Mouse (Mus musculus) frontal cortex, postnatal 36 days (tissue): ENCODE measurements at regions not wholly inside any gene's neighbourhood (a gene's known extent, or its start where the extent isn't known, plus 50 kb on each side); places are given as distances from the start of the nearest gene placed in this dataset.

ENCODE experiments used
- DNase-seq, 2 experiments: peaks; one replicate each; pipeline ENCODE4 v3.0.0; 2022; ENCODE audit warnings: low spot score in 2 of 2

DNA sequence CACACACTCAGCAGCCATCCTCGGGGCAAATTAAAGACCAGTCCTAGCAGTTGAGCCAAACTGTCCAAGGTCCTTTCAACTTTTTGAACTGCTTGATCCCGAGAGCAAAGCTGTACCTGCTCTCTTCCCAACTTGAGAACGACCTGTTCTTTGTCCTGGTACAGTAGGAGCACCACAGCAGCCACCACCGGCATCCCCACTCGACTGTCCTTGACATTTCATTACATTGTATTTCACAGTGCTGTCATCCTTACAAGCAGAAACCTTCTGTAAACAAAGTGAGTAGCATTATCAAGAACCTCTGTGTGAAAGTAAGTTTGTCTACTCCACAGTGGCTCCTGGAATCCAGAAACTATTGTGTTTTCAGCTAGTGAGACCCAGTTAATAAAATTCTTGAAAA is 240.2 kb upstream of the Zfp462 start:
- DNase-seq, result no peak

DNA sequence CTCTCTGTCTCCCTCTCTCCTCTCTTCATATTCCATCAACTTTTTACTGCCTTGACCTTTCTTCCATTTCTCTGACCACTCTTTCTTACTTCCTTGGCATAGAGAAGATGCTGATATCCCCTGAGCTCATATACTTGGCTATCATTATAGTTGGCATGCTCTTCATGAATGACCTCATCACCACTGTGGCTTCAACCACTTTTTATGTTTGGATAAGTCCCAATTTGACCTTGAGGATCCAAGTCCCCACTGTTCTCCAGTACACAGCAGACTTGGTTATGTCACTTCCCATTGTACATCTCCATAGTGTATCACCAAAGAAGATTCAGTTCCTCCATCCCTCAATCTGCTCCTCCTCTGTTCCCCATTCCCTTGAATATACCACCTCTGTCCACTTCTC is 235.1 kb upstream of the Zfp462 start:
- DNase-seq, result no peak

DNA sequence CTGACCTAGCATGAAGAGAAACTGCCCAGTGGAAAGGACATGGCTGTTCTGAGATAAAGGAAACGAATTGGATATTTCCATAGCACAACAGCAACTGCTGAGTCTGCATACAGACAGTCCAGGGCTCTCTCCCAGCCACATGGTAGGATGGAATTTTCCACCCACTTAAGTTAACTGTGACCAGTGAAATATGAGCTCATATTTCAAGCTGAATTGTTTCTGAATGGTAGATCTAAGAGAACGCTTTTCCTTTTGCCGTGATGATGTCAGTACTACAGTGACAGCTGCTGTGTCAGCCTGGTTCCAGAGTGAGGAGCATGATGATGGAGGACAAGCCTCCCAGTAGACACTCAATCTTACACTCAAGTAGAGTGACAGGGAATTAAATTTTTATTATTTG is 231.9 kb upstream of the Zfp462 start:
- DNase-seq, result no peak

DNA sequence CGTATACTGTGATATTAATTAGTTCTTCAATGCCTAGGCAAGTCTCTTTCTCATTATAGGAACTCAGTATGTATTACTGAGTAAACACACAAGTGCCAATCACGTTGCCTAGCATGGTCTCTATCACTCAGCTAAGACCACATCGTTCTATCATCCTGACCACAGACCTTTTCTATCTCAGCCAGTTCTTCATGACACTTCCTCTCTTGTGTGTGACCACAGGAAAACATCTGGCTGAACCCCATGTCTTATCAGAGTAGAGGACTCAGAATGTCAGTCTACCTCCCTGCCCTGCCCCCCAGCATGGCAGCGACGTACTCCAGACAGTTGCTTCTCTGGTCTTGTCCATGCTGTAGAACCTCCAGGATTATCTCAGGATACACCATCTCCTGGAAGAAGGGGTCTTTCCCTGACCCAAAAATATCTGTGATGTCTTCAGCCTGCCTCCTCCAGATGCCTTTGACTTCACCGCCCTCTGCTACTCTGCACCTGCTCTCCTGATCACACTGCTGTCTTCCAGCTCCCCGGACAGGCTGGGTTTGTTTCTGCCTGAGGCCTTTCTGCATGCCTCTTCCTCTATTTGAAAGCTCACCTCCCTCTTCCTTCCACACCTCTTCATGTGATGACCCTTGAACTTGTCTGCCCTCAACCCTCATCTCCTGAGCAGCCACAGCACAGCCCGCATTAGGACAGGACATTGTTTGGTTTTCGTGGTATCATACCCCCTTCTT is 230.1 kb upstream of the Zfp462 start:
- DNase-seq, result no peak

DNA sequence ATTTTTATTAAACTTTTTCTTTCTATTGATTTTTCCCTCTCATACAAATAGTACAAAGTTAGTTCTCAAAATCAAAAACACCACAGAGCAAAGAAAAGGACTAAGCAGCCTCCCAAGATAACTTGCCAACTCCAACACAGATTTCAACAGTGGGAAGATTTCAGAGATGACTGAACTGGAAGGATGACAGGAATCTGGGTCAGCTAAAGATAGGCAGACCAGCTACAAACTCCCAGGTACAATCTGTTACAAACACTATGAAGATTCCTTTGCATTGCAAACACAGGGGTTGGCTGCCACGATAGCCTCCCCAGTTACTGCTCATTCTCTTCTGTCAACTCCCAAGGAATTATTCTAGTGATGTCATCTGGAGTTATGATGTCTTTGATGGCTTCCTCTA is 226.8 kb upstream of the Zfp462 start:
- peak; percentile 3 to 48 for DNase-seq

DNA sequence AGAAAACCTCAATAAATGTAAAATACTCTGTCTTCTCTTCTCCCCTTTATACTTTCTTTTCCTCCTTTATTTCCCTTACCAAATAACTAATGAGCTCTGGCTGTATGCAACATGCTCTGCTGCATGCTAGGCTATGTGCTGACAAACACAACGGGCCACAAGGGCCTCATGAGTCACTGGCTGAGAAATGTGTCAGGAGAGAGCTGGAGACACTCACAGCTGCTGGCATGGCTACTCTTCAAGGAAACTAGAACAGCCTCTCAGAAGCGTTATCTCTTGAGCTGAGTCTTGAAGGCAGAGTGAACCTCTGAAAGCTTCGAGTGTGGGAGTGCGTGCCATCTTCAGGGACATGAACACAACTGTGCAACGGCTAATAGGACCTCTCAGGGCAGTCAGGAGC is 205.8 kb upstream of the Zfp462 start:
- peak in 1 of 2 experiments; percentile 8 for DNase-seq

DNA sequence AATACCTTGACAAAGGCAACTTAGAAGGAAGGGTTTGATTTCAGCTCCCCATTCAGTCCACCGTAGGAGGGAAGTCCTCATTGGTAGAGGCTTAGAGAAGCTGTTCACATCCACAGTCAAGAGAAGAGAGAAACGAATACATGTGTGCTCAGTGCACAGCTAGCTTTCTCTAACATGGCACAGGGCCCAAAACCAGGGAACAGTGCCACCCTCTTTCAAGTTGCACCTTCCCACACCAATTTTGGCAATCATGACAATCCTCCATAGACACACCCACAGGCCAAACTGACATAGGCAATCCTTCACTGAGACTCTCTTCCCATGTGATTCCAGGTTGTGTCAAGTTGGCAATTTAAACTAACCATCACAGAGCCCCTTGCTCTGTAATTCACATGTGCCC is 193.4 kb upstream of the Zfp462 start:
- peak; percentile 19 to 30 for DNase-seq

DNA sequence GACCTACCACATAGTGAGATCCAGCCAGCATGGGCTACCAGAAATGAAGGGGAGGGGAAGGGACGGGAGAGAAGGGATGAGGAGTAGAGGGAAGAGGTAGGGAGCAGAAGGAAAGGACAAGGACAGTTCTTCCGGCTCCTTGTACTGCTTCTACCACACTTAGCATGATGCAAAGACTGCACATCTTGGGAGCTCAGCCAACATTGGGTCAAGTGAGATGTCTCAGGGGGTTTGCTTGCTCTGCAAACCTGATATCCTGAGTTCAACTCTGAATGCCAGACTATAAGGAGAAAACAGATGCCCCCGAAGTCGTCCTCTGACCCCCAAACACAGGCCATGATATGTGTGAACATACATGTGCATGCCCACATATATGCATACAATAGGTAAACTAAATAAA is 188.4 kb upstream of the Zfp462 start:
- DNase-seq, result no peak

DNA sequence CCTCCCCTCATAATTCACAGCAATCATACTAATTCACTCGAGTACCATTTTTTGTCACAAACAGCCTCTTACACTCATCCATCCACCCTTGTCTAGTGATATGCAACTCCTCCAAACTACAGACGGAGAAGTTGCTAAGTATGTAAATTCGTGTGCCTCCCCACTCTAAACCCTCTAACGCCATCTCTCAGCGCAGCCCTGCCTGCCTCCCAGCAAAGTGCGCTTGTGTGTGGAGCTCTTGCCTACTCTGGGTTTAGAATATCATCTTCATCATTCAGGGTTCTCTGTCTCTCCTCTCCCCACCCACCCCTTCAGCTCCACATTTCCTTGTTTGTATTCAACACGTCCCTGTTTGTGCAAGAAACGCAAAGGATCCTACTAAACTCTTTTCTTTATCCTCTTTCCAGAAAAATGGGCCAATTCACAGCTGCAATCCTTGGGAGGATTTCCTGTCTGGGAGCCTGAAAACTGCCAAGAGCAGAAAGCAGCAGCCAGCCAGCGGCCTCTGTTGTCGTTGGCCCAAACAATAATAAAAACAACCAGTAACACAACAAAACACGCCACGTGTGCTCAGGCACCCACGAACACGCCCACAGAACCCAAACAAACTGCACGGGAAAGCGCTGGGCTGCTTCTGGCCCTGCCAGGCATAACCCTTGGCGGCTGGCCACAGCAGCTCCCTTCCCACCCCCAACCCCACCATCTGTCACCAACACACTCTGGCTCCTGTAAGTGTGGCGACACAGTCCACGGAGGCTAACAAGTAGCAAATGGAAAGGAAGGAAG is 186.9 kb upstream of the Zfp462 start:
- DNase-seq, result peak; percentile 47 to 55

DNA sequence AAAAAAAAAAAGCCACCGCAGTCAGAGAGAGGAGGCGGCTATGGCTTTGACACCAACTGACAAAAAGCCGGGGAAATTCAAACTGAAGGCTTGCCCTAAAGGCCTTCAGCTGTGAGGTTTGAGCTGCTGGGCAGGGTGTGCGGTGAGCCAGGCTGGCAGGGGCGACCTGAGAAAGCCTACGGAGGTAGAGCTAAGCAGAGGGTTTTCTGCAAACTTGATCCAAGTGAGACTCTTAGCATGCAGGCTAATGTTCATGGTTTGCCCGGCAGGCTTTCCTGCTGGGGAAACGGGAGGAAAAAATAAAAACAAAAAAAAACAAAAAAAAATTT is 186.4 kb upstream of the Zfp462 start:
- DNase-seq, result no peak

DNA sequence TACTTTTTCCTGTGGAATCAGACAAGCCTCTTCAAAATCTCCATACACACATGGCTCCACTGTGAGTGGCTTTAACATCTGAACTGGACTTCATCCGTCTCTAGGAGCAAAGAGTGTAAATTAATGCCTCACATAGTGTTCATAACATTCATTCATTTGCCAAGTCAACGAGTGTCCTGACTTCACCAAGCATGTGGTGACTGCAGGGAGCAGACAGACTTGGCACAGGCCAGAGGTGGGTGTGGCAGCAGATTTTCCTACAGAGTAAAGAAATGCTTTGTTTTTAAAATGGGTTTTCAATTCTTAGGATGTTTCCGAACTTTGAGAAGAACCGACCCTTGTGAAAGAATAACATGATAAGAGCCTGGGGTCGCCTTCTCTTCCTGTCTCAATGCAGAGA is 183.6 kb upstream of the Zfp462 start:
- DNase-seq, result no peak

DNA sequence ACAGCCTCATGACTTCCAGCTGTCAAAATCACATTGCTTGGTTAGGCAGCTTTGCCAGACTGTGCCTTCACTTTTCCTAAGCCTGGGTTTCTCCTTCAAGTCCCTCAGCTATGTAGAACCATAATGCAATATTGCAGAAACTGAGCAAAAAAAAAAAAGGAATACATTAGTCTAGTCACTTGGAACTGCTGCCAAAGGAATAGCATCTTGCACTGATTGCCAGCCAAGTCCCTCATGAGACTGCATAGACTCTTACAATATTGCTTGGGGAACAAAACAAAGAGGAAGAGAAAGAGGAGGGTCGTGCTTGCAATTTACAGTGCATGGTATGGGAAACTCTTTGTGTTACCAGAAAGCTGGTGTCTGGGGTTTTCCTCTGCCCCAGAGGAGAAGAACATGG is 179.8 kb upstream of the Zfp462 start:
- DNase-seq, result peak in 1 of 2 experiments; percentile 26

DNA sequence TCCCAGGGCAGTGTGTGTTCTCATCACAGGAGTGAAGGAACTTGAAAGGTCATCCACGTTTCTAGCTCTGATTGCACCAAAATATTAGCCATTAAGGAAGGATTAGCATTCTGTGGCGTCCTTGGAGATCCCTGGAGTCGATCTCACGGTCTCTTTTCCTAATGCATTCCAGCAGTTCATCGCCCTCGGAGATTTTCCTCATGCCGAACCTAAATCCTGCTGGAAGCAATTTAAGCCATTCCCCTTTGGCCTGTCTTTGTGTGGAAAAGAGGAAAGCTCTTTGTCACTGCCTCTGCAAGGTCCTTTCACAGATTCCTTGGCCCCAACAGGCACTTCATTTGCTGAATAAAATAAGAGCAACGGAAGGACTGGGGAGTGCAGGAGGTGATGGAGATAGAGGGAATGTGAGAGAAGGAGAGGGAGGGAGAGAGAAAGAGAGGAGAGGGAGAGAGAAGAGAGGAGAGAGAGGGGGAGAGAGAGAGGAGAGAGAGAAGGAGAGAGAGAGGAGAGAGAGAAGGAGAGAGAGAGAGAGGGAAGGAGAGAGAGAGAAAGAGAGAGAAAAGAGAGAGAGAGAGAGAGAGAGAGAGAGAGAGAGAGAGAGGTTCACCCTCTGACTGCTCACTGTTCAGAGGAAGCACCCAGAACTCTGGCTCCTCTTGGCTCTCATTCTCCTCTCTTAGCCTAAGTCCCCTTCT is 177.2 kb upstream of the Zfp462 start:
- DNase-seq, result no peak

DNA sequence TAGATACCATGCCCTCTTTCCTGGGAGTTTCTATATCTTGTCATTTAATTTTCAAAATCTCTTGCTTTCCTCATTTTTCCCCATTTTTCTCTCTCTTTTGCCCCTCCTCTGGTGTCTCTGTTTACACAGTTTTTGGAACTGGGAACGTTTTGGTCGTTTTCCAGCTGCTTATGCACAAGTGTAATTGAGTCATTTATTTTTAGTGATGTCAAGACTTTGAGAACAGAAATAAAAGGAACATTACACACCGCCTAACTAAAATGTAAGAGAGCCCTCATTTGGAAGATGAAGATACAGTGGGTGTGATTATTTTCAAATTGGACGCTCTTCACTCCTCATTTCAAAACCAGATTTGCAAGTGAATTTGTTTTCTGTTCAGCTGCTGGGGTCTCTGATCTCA is 176.0 kb upstream of the Zfp462 start:
- no peak for DNase-seq

DNA sequence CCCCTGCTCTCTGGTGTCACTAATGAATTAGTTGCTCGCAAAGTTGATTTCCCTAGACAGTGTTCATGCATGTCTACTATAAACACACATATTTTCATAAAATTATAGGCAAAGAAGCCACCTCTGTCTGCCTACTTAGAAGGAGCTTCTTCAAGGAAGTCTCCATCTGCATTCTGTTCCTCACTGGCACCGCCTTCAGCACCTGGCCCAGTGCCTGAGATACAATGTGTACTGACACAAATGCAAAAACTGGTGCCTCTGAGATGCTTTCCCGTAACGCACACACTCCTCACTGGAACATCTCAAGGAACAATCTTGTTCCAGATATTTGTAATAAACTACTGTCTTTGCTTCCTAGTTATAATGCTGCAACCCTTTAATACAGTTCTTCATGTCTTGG is 170.8 kb upstream of the Zfp462 start:
- DNase-seq, result peak; percentile 59 to 75

DNA sequence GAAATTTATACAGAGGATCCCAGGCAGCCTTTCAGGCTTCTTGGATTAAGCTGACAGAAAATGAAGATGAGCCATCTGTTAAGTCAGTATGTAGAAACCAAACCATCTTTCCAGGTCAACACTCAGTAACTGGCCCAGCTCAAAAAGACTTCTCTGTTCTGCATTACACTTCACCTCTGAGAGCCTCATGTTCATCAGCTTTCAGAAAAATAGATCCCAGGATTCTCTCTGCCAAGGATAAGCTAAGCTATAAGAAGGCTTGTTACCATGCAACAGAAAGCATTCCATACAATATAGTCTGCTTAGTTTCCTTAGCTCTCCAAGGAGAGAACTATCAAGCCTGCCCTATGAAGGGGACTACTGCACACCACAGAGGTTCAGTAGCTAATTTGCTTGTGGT is 170.1 kb upstream of the Zfp462 start:
- DNase-seq, result no peak

DNA sequence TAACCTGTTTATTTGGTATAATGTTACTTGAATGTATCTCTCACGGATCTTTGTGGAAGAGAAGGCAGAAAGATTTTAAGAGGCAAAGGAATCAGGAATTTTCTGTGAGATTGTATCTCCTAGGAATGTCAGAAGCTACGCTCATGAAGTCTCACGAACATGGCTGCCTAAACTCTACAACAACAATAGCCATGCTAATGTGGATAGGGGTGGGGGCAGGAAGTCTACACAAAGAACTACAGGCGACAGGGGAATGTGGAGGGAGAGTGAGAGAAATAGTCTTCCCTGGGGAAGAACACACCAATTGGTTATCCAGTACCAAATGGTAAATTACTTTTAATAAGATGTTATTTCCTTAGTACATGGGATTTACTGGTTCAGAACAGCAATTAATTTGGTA is 164.3 kb upstream of the Zfp462 start:
- DNase-seq, result no peak

DNA sequence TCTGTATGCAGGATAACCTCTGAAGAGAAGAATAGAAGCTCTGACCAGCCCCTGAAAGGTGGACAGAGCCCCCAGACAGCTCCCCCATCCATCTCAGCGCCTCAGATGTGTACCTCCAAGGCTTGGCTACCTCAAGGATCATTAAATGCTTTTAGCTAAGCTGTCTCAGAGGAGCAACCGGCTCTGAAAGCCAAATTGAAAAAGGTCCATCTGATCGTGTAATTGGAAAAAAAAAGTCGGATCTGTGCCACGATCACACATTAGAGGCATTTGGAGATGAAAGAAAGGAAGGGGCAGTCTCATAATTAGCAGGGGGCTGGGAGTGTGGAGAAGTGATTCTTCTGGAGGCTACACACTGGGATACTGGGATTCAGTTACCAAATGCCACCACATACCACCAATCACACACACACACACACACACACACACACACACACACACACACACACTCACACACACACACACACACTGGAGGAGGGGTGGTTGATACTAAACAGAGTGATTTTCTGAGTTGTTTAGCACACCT is 153.6 kb upstream of the Zfp462 start:
- no peak for DNase-seq

DNA sequence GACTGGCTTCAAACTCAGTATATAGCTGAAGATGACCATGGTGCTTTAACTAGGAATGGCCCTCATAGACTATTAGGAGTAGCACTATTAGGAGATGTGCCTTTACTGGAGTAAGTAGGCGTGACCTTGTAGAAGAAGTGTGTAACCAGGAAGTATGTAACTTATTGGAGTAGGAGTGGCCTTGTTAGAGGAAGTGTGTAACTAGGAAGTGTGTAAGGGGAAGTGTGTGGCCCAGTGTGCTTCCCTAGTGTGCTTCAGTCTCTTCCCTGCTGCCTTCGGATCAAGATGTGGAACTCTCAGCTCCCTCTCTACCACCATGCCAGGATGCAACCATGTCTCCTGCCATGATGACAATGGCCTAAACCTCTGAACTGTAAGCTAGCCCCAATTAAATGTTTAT is 151.0 kb upstream of the Zfp462 start:
- DNase-seq, result no peak

DNA sequence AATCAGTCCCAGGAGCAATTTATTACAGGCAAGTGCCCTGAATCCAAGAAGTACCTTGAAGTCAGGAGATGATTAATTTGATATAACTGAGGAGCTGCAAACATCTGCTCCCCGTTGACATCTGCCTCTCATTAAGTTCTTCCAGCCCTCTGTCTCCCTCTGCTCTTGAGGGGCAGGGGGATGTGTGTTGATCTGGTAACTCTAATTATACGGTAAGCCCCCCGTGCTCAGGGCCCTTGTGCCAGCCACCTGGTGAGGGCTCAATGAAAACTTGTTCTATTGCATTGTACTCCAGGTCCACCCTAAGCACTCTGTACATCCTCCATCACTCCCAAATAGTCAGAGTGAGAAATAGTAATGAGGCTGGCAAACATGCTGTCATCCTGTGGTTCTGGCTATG is 149.6 kb upstream of the Zfp462 start:
- DNase-seq, result no peak

DNA sequence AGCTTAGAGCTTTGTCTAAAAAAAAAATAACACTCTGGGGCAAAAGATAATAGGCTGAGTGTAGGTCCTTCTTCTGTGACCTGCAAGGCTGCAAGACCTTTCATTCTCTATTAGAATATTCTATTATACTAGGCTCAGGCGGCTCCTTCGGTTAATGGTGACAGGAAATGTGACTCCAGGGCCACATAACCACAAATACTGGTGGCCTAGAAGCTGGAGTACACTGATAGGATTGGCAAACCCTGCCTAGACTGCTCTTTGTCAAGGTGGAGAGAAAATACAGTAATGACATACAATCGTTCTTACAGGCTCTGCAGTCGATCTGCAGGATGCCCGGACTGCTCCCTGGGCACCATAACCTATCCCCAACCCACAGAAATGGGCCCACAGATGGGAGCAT is 146.3 kb upstream of the Zfp462 start:
- DNase-seq, result no peak

DNA sequence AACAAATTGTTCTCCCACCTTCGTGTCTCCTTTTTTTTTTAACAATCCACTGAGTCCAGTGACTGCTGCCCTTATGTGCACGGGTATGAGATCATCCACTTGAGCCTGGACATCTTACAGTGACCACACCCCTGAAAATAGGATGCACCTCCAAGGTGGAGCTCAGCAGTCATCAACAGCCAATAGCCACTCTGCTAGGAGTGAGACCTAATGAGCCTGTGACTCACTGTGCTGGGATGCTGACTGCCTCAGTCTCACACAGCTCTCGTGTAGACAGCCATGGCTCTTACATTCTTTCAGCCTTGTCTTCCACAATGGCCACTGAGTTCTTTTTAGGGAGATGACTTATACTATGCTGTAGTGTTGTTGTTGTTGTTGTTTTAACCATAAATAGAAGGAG is 133.7 kb upstream of the Zfp462 start:
- no peak for DNase-seq
